Mouse (Mus musculus) liver, embryonic 15.5 days (tissue): Measurements from ENCODE around the gene Efhd1. TPM values are rescaled to one million over a fixed set of nuclear protein-coding genes. Genes with fewer than 3 reads are reported as not detected.

Experiments
- ATAC-seq: fragments of 200-750 bp; cut with Nextera tagmentation; 2 replicates; pipeline ENCODE4 v1.8.0; 2017; ENCODE audit warnings: moderate number of reproducible peaks, mild to moderate bottlenecking, moderate library complexity; ENCODE audit not compliant: insufficient read depth
- H3K27ac ChIP-seq: fragments of 300-500 bp; sonication (generic); replicated peaks from 2 replicates; pipeline ENCODE4 v1.5.1; 2015; ENCODE audit warnings: mild to moderate bottlenecking, inconsistent platforms
- H3K27me3 ChIP-seq: fragments of 300-500 bp; sonication (generic); 2 replicates; pipeline ENCODE4 v1.6.1; 2015; ENCODE audit warnings: mild to moderate bottlenecking, inconsistent platforms
- H3K36me3 ChIP-seq: fragments of 300-500 bp; sonication (generic); replicated peaks from 2 replicates; pipeline ENCODE4 v1.6.1; 2015; ENCODE audit warnings: moderate library complexity, mild to moderate bottlenecking, inconsistent platforms
- H3K4me1 ChIP-seq: fragments of 300-500 bp; sonication (generic); replicated peaks from 2 replicates; pipeline ENCODE4 v1.6.1; 2015; ENCODE audit warnings: inconsistent platforms
- H3K4me2 ChIP-seq: fragments of 300-500 bp; sonication (generic); 2 replicates; pipeline ENCODE4 v1.6.1; 2015; ENCODE audit warnings: moderate library complexity, mild to moderate bottlenecking, inconsistent platforms
- H3K4me3 ChIP-seq: fragments of 300-500 bp; sonication (generic); replicated peaks from 2 replicates; pipeline ENCODE4 v1.5.1; 2015; ENCODE audit warnings: mild to moderate bottlenecking, inconsistent platforms
- H3K9ac ChIP-seq: fragments of 300-500 bp; sonication (generic); 2 replicates; pipeline ENCODE4 v1.6.1; 2015; ENCODE audit warnings: moderate library complexity, mild to moderate bottlenecking, inconsistent platforms
- H3K9me3 ChIP-seq: fragments of 300-500 bp; sonication (generic); replicated peaks from 2 replicates; pipeline ENCODE4 v1.6.1; 2016; ENCODE audit warnings: inconsistent platforms
- WGBS: fragments of 180-500 bp; shearing (Covaris S2); methylation state at CpG from one replicate; pipeline ENCODE4 v1.1.7; 2015; ENCODE audit warnings: mixed read lengths; ENCODE audit not compliant: insufficient replicate concordance; 5-methylcytosine and 5-hydroxymethylcytosine counted together
- polyA plus RNA-seq: library from polyadenylated mRNA; unstranded; fragments of >200 nt; fragmentation: Nextera tagmentation; extraction: Ambion mirVana; gene quantifications from 2 replicates; pipeline ENCODE4 v1.2.1, GENCODE M21; 2015

Gene Efhd1
- polyA plus RNA-seq, 1 experiment from 2014 or later: 0.05 TPM

GRCm38 (mm10) chr1:87245929-87246815, 18.0 kb upstream of the Efhd1 start:
- Histone ChIP-seq H3K4me1 (peaks cover 14% of the 10 kb centered on the region), H3K4me3 (no peak overlapping the region), H3K27ac (no peak overlapping the region), H3K4me2 (peak overlapping the region; percentile 46), H3K9ac (no peak overlapping the region), H3K36me3 (no peaks in the 10 kb centered on the region), H3K27me3 (no peaks in the 10 kb centered on the region), H3K9me3 (no peaks in the 10 kb centered on the region)
- ATAC-seq: peak; percentile 70; the same call in 1 of the 2 replicates
- 21% methylated on average over 22 of the region's 22 CpGs for WGBS

GRCm38 (mm10) chr1:87252040-87252609, 12.0 kb upstream of the Efhd1 start:
- ATAC-seq: peak; percentile 83
- Histone ChIP-seq H3K9me3 (no peaks in the 10 kb centered on the region), H3K4me2 (no peak overlapping the region), H3K36me3 (no peaks in the 10 kb centered on the region), H3K4me1 (no peaks in the 10 kb centered on the region; the same call in 1 of the 2 replicates), H3K27me3 (peaks cover 9% of the 10 kb centered on the region), H3K27ac (no peak overlapping the region), H3K4me3 (no peak overlapping the region), H3K9ac (no peak overlapping the region)
- 16% methylated on average over 5 of the region's 5 CpGs for WGBS

DNA sequence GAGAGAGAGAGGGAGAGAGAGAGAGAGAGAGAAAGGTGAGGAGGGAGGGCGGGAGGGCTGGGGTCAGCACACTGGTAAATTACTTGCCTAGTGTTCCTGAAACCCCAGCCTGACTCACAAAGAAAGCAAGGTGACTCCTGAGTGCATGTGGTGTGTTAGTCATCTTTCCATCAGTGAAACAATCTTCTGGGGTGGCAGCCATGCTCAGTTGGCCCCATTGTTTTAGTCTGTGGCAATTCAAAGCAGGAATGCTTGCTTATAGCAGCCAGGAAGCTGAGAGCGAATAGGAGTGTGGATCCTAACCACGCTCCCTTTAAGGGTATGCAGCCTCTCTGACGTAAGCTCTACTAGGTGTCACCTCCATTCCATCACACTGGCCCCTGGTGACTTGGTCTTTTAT, 9.0 kb upstream of the Efhd1 start:
- Histone ChIP-seq H3K27ac (no peak overlapping the region), H3K4me3 (no peak overlapping the region), H3K36me3 (no peaks in the 10 kb centered on the region), H3K9ac (no peak overlapping the region), H3K9me3 (no peaks in the 10 kb centered on the region), H3K4me1 (no peaks in the 10 kb centered on the region; the same call in 1 of the 2 replicates), H3K27me3 (peaks cover 39% of the 10 kb centered on the region), H3K4me2 (no peak overlapping the region)
- ATAC-seq: no peak
- 49% methylated on average over 4 of the region's 4 CpGs for WGBS

DNA sequence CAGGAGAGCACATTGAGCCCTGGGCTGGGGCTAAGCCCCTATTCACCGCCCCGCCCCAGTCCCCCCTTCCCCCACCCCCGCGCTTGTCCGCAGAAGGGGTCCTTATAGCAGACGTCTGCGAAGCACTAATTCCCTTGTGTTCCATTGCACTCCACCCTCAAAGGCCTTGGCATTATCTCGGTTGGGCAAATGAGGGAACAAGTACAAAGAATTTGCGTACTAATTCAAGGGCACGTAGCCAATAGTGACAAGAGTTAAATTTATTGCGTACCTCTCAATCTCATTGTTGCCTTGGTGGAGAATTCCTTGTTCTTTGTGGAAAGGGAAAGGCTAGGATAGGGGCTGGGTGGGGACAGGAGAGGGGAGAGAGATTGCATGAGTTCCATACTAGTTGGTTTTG, 6.5 kb upstream of the Efhd1 start:
- no peak for ATAC-seq
- no peaks in the 10 kb centered on the region for H3K36me3 ChIP-seq
- no peak overlapping the region for H3K9ac ChIP-seq
- H3K27me3 ChIP-seq: peaks cover 64% of the 10 kb centered on the region
- H3K4me3 ChIP-seq: no peak overlapping the region
- H3K9me3 ChIP-seq: no peaks in the 10 kb centered on the region
- H3K27ac ChIP-seq: no peak overlapping the region
- WGBS: 22% methylated on average over 11 of the region's 11 CpGs
- no peaks in the 10 kb centered on the region; the same call in 1 of the 2 replicates for H3K4me1 ChIP-seq
- no peak overlapping the region for H3K4me2 ChIP-seq

DNA sequence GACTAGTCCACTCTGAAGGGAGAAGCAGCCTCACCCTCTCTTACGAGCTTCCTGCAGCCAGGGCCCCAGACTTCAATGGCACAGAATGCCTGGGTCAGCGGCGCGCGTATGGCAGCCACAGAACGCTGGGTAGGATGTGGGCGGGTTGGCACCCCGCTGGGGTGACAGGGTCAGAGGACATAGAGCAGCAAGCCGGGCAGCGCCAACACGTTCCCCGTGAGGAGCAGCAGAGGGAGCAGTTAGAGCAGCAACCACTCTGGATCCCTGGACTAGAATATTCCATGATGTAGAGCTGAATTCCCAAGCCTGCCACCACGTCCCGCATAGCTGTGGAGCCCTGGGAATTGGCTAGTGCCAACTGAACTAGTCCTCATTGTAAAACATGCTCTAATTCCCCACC, 5.7 kb upstream of the Efhd1 start:
- Histone ChIP-seq H3K9me3 (no peaks in the 10 kb centered on the region), H3K27ac (no peak overlapping the region), H3K27me3 (peaks cover 72% of the 10 kb centered on the region), H3K36me3 (no peaks in the 10 kb centered on the region), H3K4me3 (no peak overlapping the region), H3K9ac (no peak overlapping the region), H3K4me2 (no peak overlapping the region), H3K4me1 (no peaks in the 10 kb centered on the region)
- WGBS: 9% methylated on average over 14 of the region's 14 CpGs
- no peak for ATAC-seq

DNA sequence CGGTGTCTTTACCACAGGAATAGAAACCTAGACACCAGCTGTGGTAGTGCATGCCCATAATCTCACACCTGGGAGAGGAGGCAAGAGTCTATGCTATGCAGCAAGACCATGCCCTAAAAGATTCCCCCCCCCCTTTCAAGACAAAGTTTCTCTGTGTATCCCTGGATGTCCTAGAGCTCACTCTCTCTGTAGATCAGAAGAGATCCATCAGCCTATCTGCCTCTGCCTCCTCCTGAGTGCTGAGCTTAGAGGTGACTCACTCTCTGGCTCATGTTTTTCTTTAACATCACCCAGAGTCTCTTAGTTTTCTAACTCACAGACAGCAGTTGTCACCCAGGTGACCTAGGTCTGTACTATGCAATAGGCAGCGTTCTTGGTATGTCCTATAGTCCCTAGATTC, 4.8 kb upstream of the Efhd1 start:
- H3K36me3 ChIP-seq: no peaks in the 10 kb centered on the region
- no peak overlapping the region for H3K4me3 ChIP-seq
- H3K9me3 ChIP-seq: no peaks in the 10 kb centered on the region
- H3K27me3 ChIP-seq: peaks cover 75% of the 10 kb centered on the region
- no peak for ATAC-seq
- peaks cover 6% of the 10 kb centered on the region for H3K4me1 ChIP-seq
- H3K27ac ChIP-seq: no peak overlapping the region
- H3K4me2 ChIP-seq: no peak overlapping the region
- WGBS: 39% methylated on average over 2 of the region's 2 CpGs
- H3K9ac ChIP-seq: no peak overlapping the region

DNA sequence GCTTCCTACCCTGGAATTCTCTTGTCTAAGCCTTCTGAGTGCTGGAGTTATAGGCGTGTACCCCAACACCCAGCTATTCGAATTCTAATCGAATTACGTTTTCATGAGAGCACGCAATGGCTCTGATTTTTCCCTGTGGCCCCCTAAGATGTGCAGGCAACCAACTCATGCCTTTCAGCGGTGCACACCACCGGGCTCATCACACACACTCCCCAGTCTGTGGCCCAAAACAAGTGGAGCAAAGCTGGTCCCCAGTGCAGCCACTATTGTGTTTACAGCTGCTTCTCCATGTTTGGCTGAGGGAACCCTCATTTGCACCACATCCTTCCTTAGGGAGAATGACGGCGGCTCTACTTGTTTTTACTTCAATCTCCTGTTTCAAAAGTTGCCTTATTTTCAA, 906 bp upstream of the Efhd1 start:
- no peak overlapping the region for H3K9ac ChIP-seq
- no peak overlapping the region for H3K27ac ChIP-seq
- peaks cover 18% of the 10 kb centered on the region for H3K4me1 ChIP-seq
- peaks cover 97% of the 10 kb centered on the region for H3K27me3 ChIP-seq
- H3K4me2 ChIP-seq: no peak overlapping the region
- no peak for ATAC-seq
- 6% methylated on average over 9 of the region's 9 CpGs for WGBS
- no peaks in the 10 kb centered on the region for H3K9me3 ChIP-seq
- H3K36me3 ChIP-seq: no peaks in the 10 kb centered on the region
- no peak overlapping the region for H3K4me3 ChIP-seq

DNA sequence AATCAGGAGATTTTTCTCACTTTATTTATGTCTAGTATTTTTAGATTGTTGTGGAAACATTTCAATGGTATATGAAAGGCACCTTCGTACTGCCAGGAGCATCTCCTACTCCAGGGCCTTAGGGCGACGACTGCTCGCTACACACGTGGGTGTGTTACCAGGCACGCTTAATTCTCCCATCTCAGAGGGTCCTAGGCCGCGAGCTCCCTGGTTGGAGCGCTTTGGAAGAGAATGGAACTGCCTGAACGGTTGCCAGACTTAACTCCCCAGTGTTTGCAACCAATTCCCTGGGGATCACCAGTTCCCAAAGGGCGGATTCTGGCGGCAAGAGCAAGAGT, 398 bp upstream of the Efhd1 start:
- Histone ChIP-seq H3K27me3 (peaks cover 97% of the 10 kb centered on the region), H3K9ac (no peak overlapping the region)

DNA sequence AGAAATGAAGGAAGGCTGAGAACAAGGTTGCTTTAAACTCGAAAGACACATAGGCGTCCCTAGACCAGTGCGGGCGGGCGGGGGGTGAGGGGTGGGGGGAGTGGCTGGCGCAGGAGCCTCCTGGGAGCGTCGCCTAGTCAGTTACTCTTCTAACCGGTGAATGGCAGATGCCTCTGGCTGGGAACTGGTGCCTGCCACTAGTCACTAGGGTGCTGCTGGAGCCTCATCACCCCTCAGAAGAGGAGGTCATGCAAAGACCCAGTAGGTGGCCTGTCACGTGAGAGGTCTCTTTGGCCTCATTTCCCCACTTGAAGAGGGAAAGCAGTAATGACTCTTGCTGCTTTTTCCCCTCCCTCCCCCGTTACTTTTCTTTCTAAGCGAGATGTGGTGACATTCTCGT, 1.0 kb downstream of the Efhd1 start:
- Histone ChIP-seq H3K9me3 (no peaks in the 10 kb centered on the region), H3K4me2 (peak overlapping the region; percentile 65), H3K27me3 (peaks cover 83% of the 10 kb centered on the region), H3K4me1 (peaks cover 18% of the 10 kb centered on the region), H3K27ac (no peak overlapping the region), H3K36me3 (no peaks in the 10 kb centered on the region), H3K4me3 (no peak overlapping the region), H3K9ac (no peak overlapping the region)
- 2% methylated on average over 13 of the region's 13 CpGs for WGBS
- ATAC-seq: no peak

More for the DNA sequence above, 398 bp upstream of the Efhd1 start:
- peaks cover 18% of the 10 kb centered on the region for H3K4me1 ChIP-seq
- ATAC-seq: no peak
- H3K4me3 ChIP-seq: peak overlapping the region; percentile 40
- H3K9me3 ChIP-seq: no peaks in the 10 kb centered on the region
- no peak overlapping the region for H3K27ac ChIP-seq
- no peaks in the 10 kb centered on the region for H3K36me3 ChIP-seq
- 5% methylated on average over 12 of the region's 12 CpGs for WGBS
- peak overlapping the region; percentile 65 for H3K4me2 ChIP-seq

GRCm38 (mm10) chr1:87266296-87267090, 2.3 kb downstream of the Efhd1 start:
- H3K36me3 ChIP-seq: no peaks in the 10 kb centered on the region
- no peak overlapping the region for H3K27ac ChIP-seq
- H3K9me3 ChIP-seq: no peaks in the 10 kb centered on the region
- H3K4me2 ChIP-seq: no peak overlapping the region
- no peak for ATAC-seq
- peaks cover 70% of the 10 kb centered on the region for H3K27me3 ChIP-seq
- 21% methylated on average over 8 of the region's 8 CpGs for WGBS
- no peak overlapping the region for H3K4me3 ChIP-seq
- H3K4me1 ChIP-seq: peaks cover 18% of the 10 kb centered on the region
- no peak overlapping the region for H3K9ac ChIP-seq

DNA sequence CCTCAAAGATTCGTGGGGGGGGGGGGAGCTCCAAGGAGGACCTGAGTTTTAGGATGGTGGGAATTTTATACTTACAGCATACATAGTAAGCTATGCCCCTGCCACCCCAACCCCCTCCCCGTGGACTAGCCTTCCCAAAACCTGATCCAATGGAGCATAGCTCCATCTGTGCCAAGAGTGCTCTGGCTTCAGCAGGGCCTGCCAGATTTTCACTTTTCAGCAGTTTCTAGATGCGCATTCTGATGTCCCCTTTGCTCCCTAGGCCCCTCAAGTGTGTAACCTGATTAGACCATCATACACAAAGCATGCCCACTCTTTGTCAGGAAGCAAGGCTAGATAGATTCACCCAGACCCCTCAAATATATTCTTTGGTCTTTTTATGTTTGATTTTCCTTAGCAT, 6.0 kb downstream of the Efhd1 start:
- peaks cover 33% of the 10 kb centered on the region for H3K27me3 ChIP-seq
- no peak for ATAC-seq
- no peaks in the 10 kb centered on the region for H3K36me3 ChIP-seq
- no peaks in the 10 kb centered on the region for H3K9me3 ChIP-seq
- H3K4me1 ChIP-seq: 0 out of 2 replicates have a peak, but pooled peaks cover 5% of the 10 kb centered on the region
- 34% methylated on average over 3 of the region's 3 CpGs for WGBS
- no peak overlapping the region for H3K4me3 ChIP-seq
- no peak overlapping the region for H3K9ac ChIP-seq
- H3K27ac ChIP-seq: no peak overlapping the region
- no peak overlapping the region for H3K4me2 ChIP-seq
